Mouse (Mus musculus) adipose tissue, adult 10 weeks (tissue): ENCODE data around the gene Xiap. TPM values are rescaled to one million over a fixed set of nuclear protein-coding genes. Genes with fewer than 3 reads are reported as not detected.

Source experiments
- polyA plus RNA-seq: library from polyadenylated mRNA; stranded (reverse); fragments of 350-450 nt; fragmentation: Illumina TruSeq; extraction: RNeasy Lipid Tissue Mini Kit (QIAGEN cat#74804); gene quantifications from one replicate; pipeline ENCODE4 v1.2.3, GENCODE M21; 2014; ENCODE audit warnings: low read depth, low replicate concordance

Xiap gene
- 25.8 TPM for polyA plus RNA-seq

DNA sequence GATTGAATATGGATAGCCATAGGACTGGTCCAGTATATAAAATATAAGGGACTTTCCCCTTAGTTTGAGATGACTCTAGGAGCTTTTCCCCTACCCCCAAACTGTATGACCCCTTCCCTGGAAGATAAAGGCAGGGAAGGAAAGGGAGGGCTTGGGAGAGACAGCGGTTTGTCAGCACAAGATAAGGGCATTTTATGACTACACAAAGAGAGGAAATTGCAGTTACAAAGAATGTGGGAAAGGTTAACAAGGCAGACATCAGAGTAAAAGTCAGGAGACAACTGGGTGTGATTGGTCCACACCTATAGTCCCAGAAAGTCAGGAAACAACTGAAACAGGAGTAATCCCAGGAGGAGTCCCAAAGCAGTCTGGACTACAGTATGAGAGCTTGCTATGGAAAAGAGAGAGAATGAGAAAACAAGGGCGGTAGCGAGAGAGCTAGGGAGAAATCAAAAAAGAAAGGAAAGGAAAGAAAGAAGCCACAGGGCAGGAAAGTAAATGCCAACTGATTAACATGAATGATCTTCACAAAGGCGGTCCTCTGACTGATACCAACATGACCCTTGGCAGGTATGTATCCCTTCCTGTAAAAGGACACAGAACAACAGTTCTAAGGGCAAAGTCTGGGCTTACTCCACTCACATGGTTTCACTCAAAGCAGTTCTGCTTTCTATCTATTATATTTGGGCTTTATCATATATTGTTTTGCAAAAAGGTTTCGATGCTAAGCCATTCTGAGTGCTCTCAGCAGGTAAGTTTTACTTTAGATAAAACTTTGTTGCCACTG is at the start of gene Xiap:
TSS of gene Xiap (plus strand) at position 398 of the 787 bp plus-strand sequence.

DNA sequence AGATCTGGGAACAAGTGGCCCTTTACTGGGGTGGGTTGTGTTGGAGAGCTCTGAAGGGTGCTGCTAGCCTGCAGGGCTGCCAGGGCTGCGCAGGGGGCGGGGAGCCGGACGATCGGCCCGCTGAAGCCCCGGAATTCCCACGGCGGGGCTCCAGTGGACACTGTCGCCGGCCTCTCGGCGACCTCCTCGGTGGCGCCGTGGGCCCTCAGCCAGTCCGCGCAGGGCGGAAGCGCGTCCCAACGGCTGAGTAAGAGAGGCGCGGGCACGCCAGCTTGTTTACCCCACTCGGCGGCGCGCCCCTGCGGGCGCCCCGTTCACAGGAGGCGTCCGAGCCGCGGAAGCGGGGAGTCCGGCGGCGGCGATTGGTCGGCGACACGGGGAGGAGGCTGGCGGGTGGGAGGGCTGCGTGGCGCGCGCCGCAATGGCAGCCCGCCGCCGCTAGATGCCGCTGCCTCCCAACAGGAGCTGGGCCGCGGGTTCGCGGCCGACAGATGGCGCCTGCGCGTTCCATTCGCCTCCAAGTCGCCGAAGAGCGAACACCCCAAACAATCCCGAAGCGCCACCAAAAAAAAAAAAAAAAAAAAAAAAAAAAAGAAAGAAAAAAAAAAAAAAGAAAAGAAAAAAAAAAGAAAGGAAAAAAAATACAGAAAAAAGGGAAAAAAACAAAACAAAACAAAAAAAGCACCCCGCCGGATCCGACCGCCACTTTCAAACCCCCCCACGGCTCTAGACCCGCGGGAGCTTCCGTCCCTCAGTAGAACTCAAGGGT is 89.5 kb downstream of the Xiap start, which contains the start of gene Stag2:
TSS of gene Stag2 (plus strand) at position 530 of the 769 bp plus-strand sequence.

Other genes starting within 250 kb of the Xiap start
- 43.3 TPM for gene Thoc2, start 139.0 kb upstream of the Xiap start, polyA plus RNA-seq
- gene Stag2, start 89.6 kb downstream of the Xiap start, polyA plus RNA-seq, result 22.6 TPM